Mouse (Mus musculus): Measurements from ENCODE around the gene Galr2. TPM values are rescaled to one million over a fixed set of nuclear protein-coding genes. Genes with fewer than 3 reads are reported as not detected.

Galr2 gene
- not detected in 2 replicates for total RNA-seq (2015)
- total RNA-seq (2017) = not detected in 2 replicates

GRCm38 (mm10) chr11:116280751-116281663, at the start of gene Galr2:
Gene Galr2 (plus strand): TSS chr11:116280939.
- peak; percentile 40 for ATAC-seq (replicated peaks; ENCODE audit: poor library complexity)

- no peak for ATAC-seq (replicated peaks; ENCODE audit: poor library complexity)
Observed at GRCm38 (mm10) chr11:116232427-116232826, 48.3 kb upstream of the Galr2 start.

- no peak for ATAC-seq (replicated peaks; ENCODE audit: poor library complexity)
Observed at GRCm38 (mm10) chr11:116234901-116235300, 45.8 kb upstream of the Galr2 start.

GRCm38 (mm10) chr11:116237742-116238395, 42.9 kb upstream of the Galr2 start, which contains the start of gene Evpl:
Gene Evpl (minus strand): TSS chr11:116238077.
- peak; percentile 94 for ATAC-seq (replicated peaks; ENCODE audit: poor library complexity)

- no peak for ATAC-seq (replicated peaks; ENCODE audit: poor library complexity)
Observed at GRCm38 (mm10) chr11:116239797-116240196, 40.9 kb upstream of the Galr2 start.

- ATAC-seq (replicated peaks; ENCODE audit: poor library complexity) = no peak
Observed at GRCm38 (mm10) chr11:116241744-116242235, 38.9 kb upstream of the Galr2 start.

GRCm38 (mm10) chr11:116244580-116244979, 36.2 kb upstream of the Galr2 start:
- ATAC-seq (replicated peaks; ENCODE audit: poor library complexity) = no peak

GRCm38 (mm10) chr11:116245616-116246015, 35.1 kb upstream of the Galr2 start:
- no peak for ATAC-seq (replicated peaks; ENCODE audit: poor library complexity)

- ATAC-seq (replicated peaks; ENCODE audit: poor library complexity) = peak; percentile 50; the same call in 1 of the 2 replicates
Observed at GRCm38 (mm10) chr11:116247502-116248222, 33.1 kb upstream of the Galr2 start.

- no peak for ATAC-seq (replicated peaks; ENCODE audit: poor library complexity)
Observed at GRCm38 (mm10) chr11:116250898-116251297, 29.8 kb upstream of the Galr2 start.

GRCm38 (mm10) chr11:116253076-116253600, 27.6 kb upstream of the Galr2 start:
- no peak for ATAC-seq (replicated peaks; ENCODE audit: poor library complexity)

- ATAC-seq (replicated peaks; ENCODE audit: poor library complexity) = peak; percentile 78
Observed at GRCm38 (mm10) chr11:116254627-116255026, 26.1 kb upstream of the Galr2 start.

- peak; percentile 11 for ATAC-seq (replicated peaks; ENCODE audit: poor library complexity)
Observed at GRCm38 (mm10) chr11:116255090-116255981, 25.4 kb upstream of the Galr2 start.

- ATAC-seq (replicated peaks; ENCODE audit: poor library complexity) = no peak
Observed at GRCm38 (mm10) chr11:116255982-116256675, 24.6 kb upstream of the Galr2 start.

GRCm38 (mm10) chr11:116259461-116259860, 21.3 kb upstream of the Galr2 start:
- ATAC-seq (replicated peaks; ENCODE audit: poor library complexity) = peak; percentile 72

GRCm38 (mm10) chr11:116260259-116260658, 20.5 kb upstream of the Galr2 start:
- ATAC-seq (replicated peaks; ENCODE audit: poor library complexity) = 0 out of 2 replicates have a peak, but pooled peaks have one; percentile 12

- ATAC-seq (replicated peaks; ENCODE audit: poor library complexity) = peak; percentile 94
Observed at GRCm38 (mm10) chr11:116265352-116265751, 15.4 kb upstream of the Galr2 start.

GRCm38 (mm10) chr11:116265850-116266249, 14.9 kb upstream of the Galr2 start:
- ATAC-seq (replicated peaks; ENCODE audit: poor library complexity) = peak; percentile 53

- ATAC-seq (replicated peaks; ENCODE audit: poor library complexity) = 0 out of 2 replicates have a peak, but pooled peaks have one; percentile 18
Observed at GRCm38 (mm10) chr11:116267637-116268036, 13.1 kb upstream of the Galr2 start.
